Mouse (Mus musculus): Measurements from ENCODE around the gene Vsig10l. TPM values are rescaled to one million over a fixed set of nuclear protein-coding genes. Genes with fewer than 3 reads are reported as not detected.
A peak's percentile ranks its signal among the peaks of the same experiment; 100 is the strongest.

The Vsig10l gene
- polyA plus RNA-seq, 1 experiment, result 10.9 TPM

DNA sequence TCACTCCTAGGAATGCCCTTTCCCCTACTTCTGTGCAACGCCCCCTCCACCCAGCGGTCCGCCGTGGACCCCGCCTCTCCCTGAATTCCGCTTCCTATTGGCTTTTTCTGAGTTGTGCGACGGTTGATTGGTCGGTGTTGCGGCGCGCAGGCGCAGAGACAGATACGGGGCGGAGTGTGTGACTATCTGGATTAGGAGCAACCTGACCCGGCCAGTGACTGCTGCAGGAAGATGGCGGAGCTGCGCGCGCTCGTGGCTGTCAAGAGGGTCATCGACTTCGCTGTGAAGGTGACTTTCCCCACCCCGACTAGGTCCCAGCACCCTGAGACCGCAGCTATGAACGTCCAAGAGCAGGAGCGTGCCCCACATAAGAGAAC is 19.0 kb upstream of the Vsig10l start, which contains the start of the genes Etfb and Gm45233:
Gene Etfb (plus strand): TSS at position 167 of the 377 bp plus-strand sequence.
Gene Gm45233 (plus strand): TSS at position 212 of the 377 bp plus-strand sequence.
- peak within 1 kb of the TSS; percentile 90 for H3K27ac ChIP-seq (ENCODE audit: control insufficient read depth, insufficient read depth, low read depth, low read length)
- H3K4me3 ChIP-seq (ENCODE audit: control insufficient read depth, low read depth, low read length), result peak within 1 kb of the TSS; percentile 89
- no peaks in the 10 kb centered on the region for H3K36me3 ChIP-seq (ENCODE audit: control insufficient read depth, insufficient read depth, low read length)
- no peaks in the 10 kb centered on the region for H3K27me3 ChIP-seq (ENCODE audit: control insufficient read depth, insufficient read depth, low read length)
- TF ChIP-seq POLR2A (IDR thresholded peaks at IDR 0.05; ENCODE audit: control insufficient read depth, low read depth, low read length) (peak; percentile 81), CTCF (IDR thresholded peaks at IDR 0.05; ENCODE audit: control insufficient read depth, insufficient read depth, insufficient replicate concordance, low read depth, low read length) (no peak)
- H3K4me1 ChIP-seq (ENCODE audit: control insufficient read depth, insufficient read depth, low read length), result peaks cover 22% of the 10 kb centered on the region

DNA sequence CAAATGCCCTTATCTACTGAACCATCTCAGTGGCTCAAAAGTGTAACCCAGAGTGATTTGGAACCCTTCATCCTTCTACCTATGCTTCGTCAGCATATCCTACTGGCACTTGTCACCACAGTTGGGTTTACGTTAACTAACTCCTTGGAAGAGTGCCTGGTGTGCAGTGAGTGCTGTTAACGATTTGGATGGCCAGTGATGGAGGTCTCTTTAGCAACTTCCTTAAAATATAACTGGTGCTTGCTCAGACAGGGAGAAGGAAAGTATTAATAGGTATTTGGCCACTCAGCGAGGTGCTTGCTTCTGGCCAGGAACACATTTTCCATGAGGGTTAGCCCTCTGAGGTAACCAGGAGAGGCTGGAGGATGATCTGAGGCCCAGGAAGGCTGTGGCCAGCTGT is 15.2 kb upstream of the Vsig10l start:
- Histone ChIP-seq H3K4me1 (ENCODE audit: control insufficient read depth, insufficient read depth, low read length) (peaks cover 15% of the 10 kb centered on the region), H3K4me3 (ENCODE audit: control insufficient read depth, low read depth, low read length) (no peak overlapping the region), H3K36me3 (ENCODE audit: control insufficient read depth, insufficient read depth, low read length) (no peaks in the 10 kb centered on the region), H3K27me3 (ENCODE audit: control insufficient read depth, insufficient read depth, low read length) (no peaks in the 10 kb centered on the region), H3K27ac (ENCODE audit: control insufficient read depth, insufficient read depth, low read depth, low read length) (no peak overlapping the region)
- no peak for TF ChIP-seq CTCF (IDR thresholded peaks at IDR 0.05; ENCODE audit: control insufficient read depth, insufficient read depth, insufficient replicate concordance, low read depth, low read length)
- no peak for TF ChIP-seq POLR2A (IDR thresholded peaks at IDR 0.05; ENCODE audit: control insufficient read depth, low read depth, low read length)

DNA sequence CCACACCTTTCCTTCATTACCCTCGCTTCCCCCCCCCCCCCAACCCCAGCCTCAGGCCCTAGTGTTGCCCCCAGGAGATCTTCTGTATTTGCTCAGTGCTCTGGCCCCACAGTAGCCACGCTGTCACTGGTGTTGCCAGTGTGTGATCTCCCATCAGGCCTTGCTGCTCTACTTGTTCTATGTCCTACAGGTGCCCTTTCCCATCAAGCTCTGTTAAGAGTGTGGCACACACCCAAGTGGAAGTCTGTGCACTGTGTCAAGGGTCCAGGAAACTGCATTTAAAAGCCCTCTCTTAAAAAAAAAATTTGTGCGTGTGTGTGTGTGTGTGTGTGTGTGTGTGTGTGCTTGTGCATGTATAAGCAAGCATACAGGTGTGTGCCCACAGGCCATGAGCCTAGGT is 14.7 kb upstream of the Vsig10l start:
- H3K4me1 ChIP-seq (ENCODE audit: control insufficient read depth, insufficient read depth, low read length), result peaks cover 11% of the 10 kb centered on the region
- no peak overlapping the region for H3K4me3 ChIP-seq (ENCODE audit: control insufficient read depth, low read depth, low read length)
- H3K27me3 ChIP-seq (ENCODE audit: control insufficient read depth, insufficient read depth, low read length), result no peaks in the 10 kb centered on the region
- no peaks in the 10 kb centered on the region for H3K36me3 ChIP-seq (ENCODE audit: control insufficient read depth, insufficient read depth, low read length)
- TF ChIP-seq CTCF (IDR thresholded peaks at IDR 0.05; ENCODE audit: control insufficient read depth, insufficient read depth, insufficient replicate concordance, low read depth, low read length) (no peak), POLR2A (IDR thresholded peaks at IDR 0.05; ENCODE audit: control insufficient read depth, low read depth, low read length) (no peak)
- H3K27ac ChIP-seq (ENCODE audit: control insufficient read depth, insufficient read depth, low read depth, low read length), result no peak overlapping the region

DNA sequence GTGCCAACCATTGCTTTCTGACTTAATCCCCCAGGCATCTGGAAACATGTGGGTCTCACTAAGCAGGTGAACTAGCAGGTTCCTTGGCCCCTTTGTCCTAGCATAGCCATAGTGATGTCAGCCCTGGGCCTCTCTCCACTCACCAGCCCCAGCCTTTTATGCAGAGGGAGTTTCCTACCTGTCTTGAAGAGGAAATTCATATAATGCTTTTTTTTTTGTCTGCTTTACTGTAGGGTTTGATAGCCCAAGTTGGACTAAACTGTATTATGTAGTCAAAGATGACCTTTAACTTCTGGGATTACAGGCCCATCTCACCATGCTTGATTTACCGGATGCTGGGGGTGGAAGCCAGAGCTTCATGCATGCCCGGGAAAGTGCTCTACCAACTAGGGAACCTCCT is 13.1 kb upstream of the Vsig10l start:
- peaks cover 2% of the 10 kb centered on the region; the same call in 1 of the 2 replicates for H3K4me1 ChIP-seq (ENCODE audit: control insufficient read depth, insufficient read depth, low read length)
- H3K4me3 ChIP-seq (ENCODE audit: control insufficient read depth, low read depth, low read length), result no peak overlapping the region
- TF ChIP-seq POLR2A (IDR thresholded peaks at IDR 0.05; ENCODE audit: control insufficient read depth, low read depth, low read length) (no peak), CTCF (IDR thresholded peaks at IDR 0.05; ENCODE audit: control insufficient read depth, insufficient read depth, insufficient replicate concordance, low read depth, low read length) (no peak)
- no peaks in the 10 kb centered on the region for H3K27me3 ChIP-seq (ENCODE audit: control insufficient read depth, insufficient read depth, low read length)
- H3K36me3 ChIP-seq (ENCODE audit: control insufficient read depth, insufficient read depth, low read length), result no peaks in the 10 kb centered on the region
- no peak overlapping the region for H3K27ac ChIP-seq (ENCODE audit: control insufficient read depth, insufficient read depth, low read depth, low read length)

DNA sequence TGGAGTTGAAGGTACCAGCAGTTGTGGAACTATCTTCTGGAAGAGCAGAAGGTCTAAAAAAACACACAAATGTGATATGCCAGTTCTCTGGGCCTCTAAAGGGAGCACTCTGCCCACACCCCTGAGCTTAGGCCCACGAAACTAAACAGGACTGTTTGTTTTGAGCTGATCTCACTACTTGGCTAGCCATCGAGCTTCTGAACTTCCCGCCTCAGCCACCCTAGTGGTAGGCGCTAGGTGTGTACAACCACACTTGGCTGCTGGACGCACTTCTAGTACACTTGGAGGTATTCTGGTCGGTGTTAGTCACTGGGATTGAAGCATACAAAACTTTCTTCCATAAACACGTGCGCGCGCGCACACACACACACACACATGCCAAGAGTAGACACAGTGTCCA is 11.2 kb upstream of the Vsig10l start:
- no peaks in the 10 kb centered on the region for H3K4me1 ChIP-seq (ENCODE audit: control insufficient read depth, insufficient read depth, low read length)
- no peak overlapping the region for H3K4me3 ChIP-seq (ENCODE audit: control insufficient read depth, low read depth, low read length)
- no peaks in the 10 kb centered on the region for H3K36me3 ChIP-seq (ENCODE audit: control insufficient read depth, insufficient read depth, low read length)
- TF ChIP-seq POLR2A (IDR thresholded peaks at IDR 0.05; ENCODE audit: control insufficient read depth, low read depth, low read length) (no peak), CTCF (IDR thresholded peaks at IDR 0.05; ENCODE audit: control insufficient read depth, insufficient read depth, insufficient replicate concordance, low read depth, low read length) (no peak)
- H3K27me3 ChIP-seq (ENCODE audit: control insufficient read depth, insufficient read depth, low read length), result no peaks in the 10 kb centered on the region
- no peak overlapping the region for H3K27ac ChIP-seq (ENCODE audit: control insufficient read depth, insufficient read depth, low read depth, low read length)

DNA sequence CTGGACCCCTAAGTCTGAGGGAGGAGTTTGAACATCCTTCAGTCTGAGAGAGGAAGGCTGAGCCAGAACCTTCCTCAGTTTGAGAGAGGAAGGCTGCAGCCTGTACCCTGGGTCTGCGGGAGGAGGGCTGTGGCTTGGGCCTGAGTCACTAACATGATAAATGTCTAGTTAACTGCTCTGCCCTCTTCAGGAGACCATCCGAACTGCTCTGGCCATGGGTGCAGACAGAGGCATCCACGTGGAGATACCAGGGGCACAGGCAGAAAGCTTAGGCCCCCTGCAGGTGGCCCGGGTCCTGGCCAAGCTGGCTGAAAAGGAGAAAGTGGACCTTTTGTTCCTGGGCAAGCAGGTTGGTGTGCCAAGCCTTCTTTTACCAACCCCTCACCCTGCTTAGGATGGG is 10.3 kb upstream of the Vsig10l start:
- TF ChIP-seq POLR2A (IDR thresholded peaks at IDR 0.05; ENCODE audit: control insufficient read depth, low read depth, low read length) (no peak), CTCF (IDR thresholded peaks at IDR 0.05; ENCODE audit: control insufficient read depth, insufficient read depth, insufficient replicate concordance, low read depth, low read length) (no peak)
- no peak overlapping the region for H3K27ac ChIP-seq (ENCODE audit: control insufficient read depth, insufficient read depth, low read depth, low read length)
- no peaks in the 10 kb centered on the region for H3K36me3 ChIP-seq (ENCODE audit: control insufficient read depth, insufficient read depth, low read length)
- H3K4me1 ChIP-seq (ENCODE audit: control insufficient read depth, insufficient read depth, low read length), result no peaks in the 10 kb centered on the region
- H3K4me3 ChIP-seq (ENCODE audit: control insufficient read depth, low read depth, low read length), result no peak overlapping the region
- H3K27me3 ChIP-seq (ENCODE audit: control insufficient read depth, insufficient read depth, low read length), result no peaks in the 10 kb centered on the region

DNA sequence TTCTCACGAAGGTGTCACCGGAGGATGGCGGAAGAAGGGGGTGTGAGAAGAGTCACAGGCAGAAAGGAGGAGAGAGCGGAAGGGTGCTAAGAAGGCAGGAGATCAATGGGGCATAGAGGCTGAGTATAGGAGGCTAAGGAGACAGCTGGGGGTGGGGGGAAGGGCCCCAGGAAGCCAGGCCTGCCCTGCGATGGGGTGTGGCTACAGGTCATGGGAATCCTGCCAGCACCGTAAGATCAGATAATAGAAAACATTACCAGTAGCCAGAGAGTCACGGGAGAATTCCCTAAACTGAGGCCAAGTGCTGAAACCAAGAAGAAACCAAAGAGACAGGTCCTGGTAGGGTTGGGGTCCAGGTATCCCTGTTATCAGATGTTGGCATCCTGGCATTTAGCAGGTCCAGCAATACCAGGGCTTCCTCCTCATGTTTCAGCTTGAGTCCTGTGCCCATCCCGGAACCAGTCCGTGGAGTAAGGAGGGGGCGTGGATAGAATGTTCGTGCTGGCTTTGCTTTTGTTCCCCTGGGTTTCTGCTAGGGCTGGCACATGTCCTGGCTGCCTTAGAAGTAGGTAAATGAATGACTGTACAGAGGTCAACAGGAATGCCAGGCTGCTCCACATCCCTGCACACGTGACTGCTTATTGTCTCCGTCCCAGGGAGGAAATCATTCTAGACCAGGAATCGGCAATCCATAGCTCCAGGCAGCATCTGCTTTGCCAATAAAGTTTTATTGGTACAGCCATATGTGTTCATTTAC is 9.2 kb upstream of the Vsig10l start:
- H3K4me3 ChIP-seq (ENCODE audit: control insufficient read depth, low read depth, low read length), result no peak overlapping the region
- no peaks in the 10 kb centered on the region for H3K36me3 ChIP-seq (ENCODE audit: control insufficient read depth, insufficient read depth, low read length)
- H3K4me1 ChIP-seq (ENCODE audit: control insufficient read depth, insufficient read depth, low read length), result no peaks in the 10 kb centered on the region
- TF ChIP-seq CTCF (IDR thresholded peaks at IDR 0.05; ENCODE audit: control insufficient read depth, insufficient read depth, insufficient replicate concordance, low read depth, low read length) (no peak), POLR2A (IDR thresholded peaks at IDR 0.05; ENCODE audit: control insufficient read depth, low read depth, low read length) (no peak)
- no peak overlapping the region for H3K27ac ChIP-seq (ENCODE audit: control insufficient read depth, insufficient read depth, low read depth, low read length)
- no peaks in the 10 kb centered on the region for H3K27me3 ChIP-seq (ENCODE audit: control insufficient read depth, insufficient read depth, low read length)

Data from testis, adult 2 months (tissue).